Mouse (Mus musculus) erythroblast, embryonic 14.5 days (primary cell): ENCODE measurements around the gene Btbd10.

ENCODE experiments used
- GATA1 ChIP-seq: IDR thresholded peaks from 2 replicates; pipeline ENCODE4 v1.6.1; 2012; ENCODE audit warnings: low read length, inconsistent platforms, mixed read lengths
- TAL1 ChIP-seq: IDR thresholded peaks from 3 replicates; pipeline ENCODE4 v1.6.1; 2012; ENCODE audit warnings: low read length, inconsistent platforms, mixed read lengths

- TF ChIP-seq GATA1: no peak
- TF ChIP-seq TAL1: no peak
These were observed 19.3 kb upstream of the Btbd10 start, which contains the start of gene Pth for GRCm38 (mm10) chr7:113388470-113388869.
